Mouse (Mus musculus) small intestine, adult 2 months (tissue): ENCODE measurements around the gene Foxe3.

ENCODE experiments used
- CTCF ChIP-seq: fragments of 200-500 bp; IDR thresholded peaks from 2 replicates; pipeline ENCODE4 v1.5.1; 2012; ENCODE audit warnings: low read depth, mild to moderate bottlenecking, control low read depth, inconsistent platforms, low read length, moderate library complexity, mixed read lengths; ENCODE audit not compliant: insufficient replicate concordance, insufficient read length; ENCODE audit errors: extremely low read depth
- POLR2A ChIP-seq: fragments of 200-500 bp; IDR thresholded peaks from 2 replicates; pipeline ENCODE4 v1.6.1; 2012; ENCODE audit warnings: low read depth, mild to moderate bottlenecking, control low read depth, inconsistent platforms, low read length, moderate library complexity

DNA sequence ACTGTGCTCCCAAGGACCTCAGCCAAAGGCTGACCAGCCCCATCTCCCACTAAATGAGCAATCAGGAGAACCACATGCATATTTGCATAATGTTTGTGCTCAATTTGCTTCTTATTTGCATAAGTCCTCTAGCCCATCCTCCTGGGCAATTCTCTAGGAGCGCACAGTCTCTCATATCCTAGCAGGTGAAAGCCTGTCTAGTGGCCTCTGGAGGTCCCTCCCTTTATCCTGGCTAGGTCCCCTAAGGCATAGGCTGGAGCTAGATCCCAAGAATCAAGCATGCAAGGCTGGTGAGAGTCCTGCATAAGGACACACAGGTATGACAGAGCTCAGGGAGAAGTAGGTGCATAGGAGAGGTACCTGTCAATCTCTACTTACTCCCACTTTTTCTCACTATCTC, 43.6 kb downstream of the Foxe3 start:
- TF ChIP-seq POLR2A (no peak), CTCF (no peak)
